Mouse (Mus musculus) adrenal gland, adult 18-20 months (tissue): Measurements from ENCODE around the gene Stard3. TPM values are rescaled to one million over a fixed set of nuclear protein-coding genes. Genes with fewer than 3 reads are reported as not detected.
A peak's percentile ranks its signal among the peaks of the same experiment; 100 is the strongest.
"Not testable (repeated sequence)": the region's sequence is repeated elsewhere in the genome, so short reads cannot be mapped to it uniquely, and the experiment has no call there.

Source experiments
- DNase-seq, 2 experiments: peaks; one replicate each; pipeline ENCODE4 v3.0.0; 2021 to 2022; ENCODE audit warnings: low spot score in 2 of 2
- total RNA-seq, 2 experiments: library from RNA; stranded (reverse); gene quantifications; 1 replicate in 1 of 2; 2 replicates in 1 of 2; pipeline ENCODE4 v1.2.3; 2021

The Stard3 gene
- total RNA-seq, 2 experiments from 2014 or later, result 23.4 to 24.4 TPM

GRCm38 (mm10) chr11:98371556-98372240 lies 13.5 kb downstream of the Stard3 start:
- DNase-seq, result no peak

- DNase-seq, result peak; percentile 52 to 57
Observed at GRCm38 (mm10) chr11:98372406-98372805, 14.2 kb downstream of the Stard3 start.

- DNase-seq, result no peak
Observed at GRCm38 (mm10) chr11:98373244-98373643, 15.1 kb downstream of the Stard3 start.

- no peak for DNase-seq
Observed at GRCm38 (mm10) chr11:98374266-98374665, 16.1 kb downstream of the Stard3 start.

GRCm38 (mm10) chr11:98376756-98377155 lies 18.6 kb downstream of the Stard3 start:
- no peak for DNase-seq

GRCm38 (mm10) chr11:98377787-98378186 lies 19.6 kb downstream of the Stard3 start:
- no peak for DNase-seq

GRCm38 (mm10) chr11:98379379-98379778 lies 21.2 kb downstream of the Stard3 start:
- no peak for DNase-seq

- DNase-seq, result no peak
Observed at GRCm38 (mm10) chr11:98380106-98380505, 21.9 kb downstream of the Stard3 start.

- no peak for DNase-seq
Observed at GRCm38 (mm10) chr11:98381651-98382050, 23.5 kb downstream of the Stard3 start.

- not testable (repeated sequence) for DNase-seq
Observed at GRCm38 (mm10) chr11:98382405-98382804, 24.2 kb downstream of the Stard3 start.

- no peak for DNase-seq
Observed at GRCm38 (mm10) chr11:98383261-98384030, 25.3 kb downstream of the Stard3 start, which contains the start of gene Tcap. Gene Tcap, plus strand, starts transcription at chr11:98383811.

- DNase-seq, result no peak
Observed at GRCm38 (mm10) chr11:98384216-98384615, 26.0 kb downstream of the Stard3 start.

- DNase-seq, result no peak
Observed at GRCm38 (mm10) chr11:98384721-98385637, 26.8 kb downstream of the Stard3 start.

GRCm38 (mm10) chr11:98385638-98386585 lies 27.7 kb downstream of the Stard3 start, which contains the start of gene Pnmt:
Gene Pnmt, plus strand, starts transcription at chr11:98386450.
- no peak for DNase-seq

- no peak for DNase-seq
Observed at GRCm38 (mm10) chr11:98386596-98386995, 28.4 kb downstream of the Stard3 start.

- no peak for DNase-seq
Observed at GRCm38 (mm10) chr11:98387056-98387577, 28.9 kb downstream of the Stard3 start.

- DNase-seq, result no peak
Observed at GRCm38 (mm10) chr11:98388282-98388681, 30.1 kb downstream of the Stard3 start.

- DNase-seq, result peak in 1 of 2 experiments; percentile 29
Observed at GRCm38 (mm10) chr11:98389221-98389780, 31.1 kb downstream of the Stard3 start.

GRCm38 (mm10) chr11:98390141-98390540 lies 32.0 kb downstream of the Stard3 start:
- DNase-seq, result no peak
